Mouse (Mus musculus): ENCODE data around the gene Adgre5.

GRCm38 (mm10) chr8:83703426-83703825 lies 37.7 kb downstream of the Adgre5 start:
- TF ChIP-seq CTCF (IDR thresholded peaks at IDR 0.05; ENCODE audit: insufficient read depth, low read length) (no peak), POLR2A (IDR thresholded peaks at IDR 0.05; ENCODE audit: borderline replicate concordance, extremely low read depth, low read depth, low read length) (no peak)

Measured in lung, adult 2 months (tissue).